Mouse (Mus musculus) kidney, embryonic 14.5 days (tissue): Measurements from ENCODE around the gene Snrnp70. TPM values are rescaled to one million over a fixed set of nuclear protein-coding genes. Genes with fewer than 3 reads are reported as not detected.
"Not testable (repeated sequence)": the region's sequence is repeated elsewhere in the genome, so short reads cannot be mapped to it uniquely, and the experiment has no call there.

Source experiments
- ATAC-seq: fragments of 200-750 bp; cut with Nextera tagmentation; 2 replicates; pipeline ENCODE4 v1.8.0; 2017; ENCODE audit warnings: moderate number of reproducible peaks, mild to moderate bottlenecking, moderate TSS enrichment, moderate library complexity; ENCODE audit not compliant: low FRiP score, low TSS enrichment
- H3K27ac ChIP-seq: fragments of 300-500 bp; sonication (generic); 2 replicates; pipeline ENCODE4 v1.5.1; 2014; ENCODE audit warnings: low read depth, mild to moderate bottlenecking, low read length, moderate library complexity, mixed read lengths
- H3K27me3 ChIP-seq: fragments of 300-500 bp; sonication (generic); 2 replicates; pipeline ENCODE4 v1.6.1; 2014; ENCODE audit warnings: mild to moderate bottlenecking, low read length; ENCODE audit not compliant: control insufficient read depth, insufficient read depth
- H3K36me3 ChIP-seq: fragments of 300-500 bp; sonication (generic); 2 replicates; pipeline ENCODE4 v1.6.1; 2014; ENCODE audit warnings: low read length, mixed read lengths; ENCODE audit not compliant: control insufficient read depth, insufficient read depth
- H3K4me1 ChIP-seq: fragments of 300-500 bp; sonication (generic); 2 replicates; pipeline ENCODE4 v1.6.1; 2014; ENCODE audit warnings: low read length, mixed read lengths; ENCODE audit not compliant: control insufficient read depth, insufficient read depth
- H3K4me2 ChIP-seq: fragments of 300-500 bp; sonication (generic); replicated peaks from 2 replicates; pipeline ENCODE4 v1.6.1; 2014; ENCODE audit warnings: low read depth, mild to moderate bottlenecking, low read length
- H3K4me3 ChIP-seq: fragments of 300-500 bp; sonication (generic); 2 replicates; pipeline ENCODE4 v1.5.1; 2014; ENCODE audit warnings: mild to moderate bottlenecking, low read length
- H3K9ac ChIP-seq: fragments of 300-500 bp; sonication (generic); 2 replicates; pipeline ENCODE4 v1.6.1; 2014; ENCODE audit warnings: low read depth, mild to moderate bottlenecking, low read length, moderate library complexity
- H3K9me3 ChIP-seq: fragments of 300-500 bp; sonication (generic); 2 replicates; pipeline ENCODE4 v1.6.1; 2016; ENCODE audit warnings: low read length; ENCODE audit not compliant: control insufficient read depth
- WGBS: fragments of 180-500 bp; shearing (Covaris S2); extraction: QIAGEN DNeasy Blood & Tissue Kit; methylation state at CpG from one replicate; pipeline ENCODE4 v1.1.7; 2014; 5-methylcytosine and 5-hydroxymethylcytosine counted together
- polyA plus RNA-seq: library from polyadenylated mRNA; unstranded; fragments of >200 nt; fragmentation: Nextera tagmentation; extraction: Ambion mirVana; gene quantifications from 2 replicates; pipeline ENCODE4 v1.2.1, GENCODE M21; 2014

Snrnp70 gene
- polyA plus RNA-seq, 1 experiment from 2014 or later: 100 TPM

DNA sequence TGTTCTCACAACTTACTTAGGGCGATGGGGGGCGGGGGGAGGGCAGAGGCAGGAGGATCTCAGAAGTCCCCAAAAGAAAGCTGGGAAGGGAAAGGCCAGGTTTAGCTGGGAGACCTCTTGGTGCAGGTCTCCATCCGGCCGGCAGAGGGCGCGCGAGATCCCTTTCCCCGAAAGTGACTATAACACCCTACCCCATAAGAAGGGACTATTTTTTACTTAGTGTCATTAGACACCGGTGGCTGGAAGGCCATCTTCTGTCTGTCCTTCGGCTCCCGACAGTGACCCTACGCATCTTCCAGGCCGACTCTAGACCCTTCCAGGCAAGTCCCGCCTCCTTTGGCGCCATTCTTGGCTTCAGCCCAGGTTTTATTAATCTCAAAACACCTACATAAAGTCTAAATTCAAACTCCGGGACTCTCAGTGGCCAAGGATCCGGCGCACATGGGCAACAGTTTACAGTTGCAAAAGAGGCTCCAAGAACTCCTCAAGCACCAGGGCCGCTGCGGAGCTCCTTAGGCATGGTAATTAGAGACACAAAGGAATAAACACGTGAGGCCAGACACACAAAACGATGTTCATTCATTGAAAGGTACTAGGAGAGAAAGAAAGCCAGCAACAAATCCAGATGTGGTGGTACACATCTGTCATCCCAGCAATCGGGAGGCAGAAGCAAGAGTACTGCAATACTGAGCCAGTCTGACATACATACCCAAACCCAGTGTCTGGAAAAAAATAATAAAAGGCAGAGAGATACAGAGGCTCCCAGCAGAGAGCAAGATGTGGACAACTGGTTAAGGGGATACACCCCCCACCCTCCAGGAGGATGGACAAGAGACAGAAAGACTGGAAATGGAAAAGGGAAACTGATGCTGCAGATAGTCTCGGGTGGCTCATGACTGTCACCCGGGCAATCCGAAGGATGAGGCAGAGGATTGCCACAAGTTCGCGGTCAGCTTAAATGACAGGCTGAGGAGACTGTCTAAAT lies 9.8 kb upstream of the Snrnp70 start, which contains the start of gene Kcna7:
Kcna7 (plus strand) TSS at position 563 of the 985 bp plus-strand sequence.
- no peaks in the 10 kb centered on the region for H3K9me3 ChIP-seq
- H3K9ac ChIP-seq: peak within 1 kb of the TSS; percentile 34; the same call in 1 of the 2 replicates
- peaks cover 8% of the 10 kb centered on the region; the same call in 1 of the 2 replicates for H3K4me1 ChIP-seq
- no peak within 1 kb of the TSS for H3K27ac ChIP-seq
- H3K27me3 ChIP-seq: peaks cover 53% of the 10 kb centered on the region
- ATAC-seq: no peak
- H3K36me3 ChIP-seq: no peaks in the 10 kb centered on the region
- WGBS: 14% methylated on average over 28 of the region's 28 CpGs
- peak within 1 kb of the TSS; percentile 52 for H3K4me2 ChIP-seq
- peak within 1 kb of the TSS; percentile 40 for H3K4me3 ChIP-seq

GRCm38 (mm10) chr7:45403532-45404261 lies 8.2 kb upstream of the Snrnp70 start:
- H3K9ac ChIP-seq: no peak overlapping the region
- no peaks in the 10 kb centered on the region for H3K36me3 ChIP-seq
- H3K4me1 ChIP-seq: peaks cover 8% of the 10 kb centered on the region; the same call in 1 of the 2 replicates
- H3K4me2 ChIP-seq: no peak overlapping the region
- H3K9me3 ChIP-seq: no peaks in the 10 kb centered on the region
- 46% methylated on average over 6 of the region's 6 CpGs for WGBS
- H3K27me3 ChIP-seq: peaks cover 37% of the 10 kb centered on the region
- H3K4me3 ChIP-seq: no peak overlapping the region
- H3K27ac ChIP-seq: no peak overlapping the region
- ATAC-seq: no peak

GRCm38 (mm10) chr7:45401521-45402085 lies 6.1 kb upstream of the Snrnp70 start:
- 69% methylated on average over 10 of the region's 10 CpGs for WGBS
- ATAC-seq: no peak
- Histone ChIP-seq H3K27me3 (peaks cover 16% of the 10 kb centered on the region), H3K4me3 (no peak overlapping the region), H3K4me1 (peaks cover 6% of the 10 kb centered on the region; the same call in 1 of the 2 replicates), H3K27ac (no peak overlapping the region), H3K9ac (no peak overlapping the region), H3K4me2 (no peak overlapping the region), H3K9me3 (no peaks in the 10 kb centered on the region), H3K36me3 (no peaks in the 10 kb centered on the region)

GRCm38 (mm10) chr7:45396787-45397186 lies 1.2 kb upstream of the Snrnp70 start:
- no peak for ATAC-seq
- WGBS: 79% methylated on average over 2 of the region's 2 CpGs
- no peaks in the 10 kb centered on the region for H3K27me3 ChIP-seq
- H3K9me3 ChIP-seq: no peaks in the 10 kb centered on the region
- peaks cover 25% of the 10 kb centered on the region for H3K36me3 ChIP-seq
- no peak overlapping the region for H3K4me2 ChIP-seq
- no peak overlapping the region for H3K27ac ChIP-seq
- no peak overlapping the region for H3K4me3 ChIP-seq
- H3K4me1 ChIP-seq: peaks cover 14% of the 10 kb centered on the region
- no peak overlapping the region for H3K9ac ChIP-seq

DNA sequence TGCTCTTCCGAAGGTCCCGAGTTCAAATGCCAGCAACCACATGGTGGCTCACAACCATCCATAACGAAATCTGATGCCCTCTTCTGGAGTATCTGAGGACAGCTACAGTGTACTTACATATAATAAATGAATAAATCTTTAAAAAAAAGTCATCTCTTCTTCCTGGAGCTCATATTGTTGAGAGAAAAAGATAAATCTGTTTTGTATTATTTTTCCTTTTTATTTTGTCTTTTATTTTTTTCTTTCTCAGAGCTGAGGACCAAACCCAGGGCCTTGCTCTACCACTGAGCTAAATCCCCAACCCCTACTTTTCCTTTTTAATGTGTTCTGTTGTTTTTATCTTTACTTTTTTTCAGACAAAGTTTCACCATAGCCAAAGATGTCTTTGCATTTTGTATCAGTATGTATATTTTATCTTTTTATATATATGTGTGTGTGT lies 814 bp upstream of the Snrnp70 start:
- H3K9ac ChIP-seq, ATAC-seq: not testable (repeated sequence)
- 3% methylated on average over 3 of the region's 3 CpGs for WGBS

DNA sequence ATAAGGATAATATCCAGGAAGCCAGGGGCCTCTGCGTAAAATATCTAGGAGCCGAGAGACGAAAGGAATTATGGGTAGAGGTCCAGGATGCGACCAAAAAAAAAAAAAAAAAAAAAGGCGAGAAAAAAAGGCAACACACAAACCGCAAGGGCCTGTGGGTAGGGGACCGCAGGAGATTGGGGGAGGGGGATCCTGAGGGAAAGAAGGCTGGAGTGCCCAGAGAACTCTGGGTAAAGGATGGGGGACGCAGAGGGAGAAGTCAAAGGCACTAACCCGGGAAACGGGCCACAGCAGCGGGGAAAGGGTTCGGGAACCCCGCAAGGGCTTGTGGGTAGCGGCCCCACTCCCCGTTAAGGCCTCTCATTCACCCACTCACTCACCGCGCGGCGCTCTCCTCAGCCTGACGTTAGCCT lies 407 bp downstream of the Snrnp70 start:
- Histone ChIP-seq H3K36me3 (peaks cover 40% of the 10 kb centered on the region), H3K4me2 (peak overlapping the region; percentile 73), H3K9ac (peak overlapping the region; percentile 82), H3K4me3 (peak overlapping the region; percentile 61), H3K4me1 (peaks cover 14% of the 10 kb centered on the region), H3K9me3 (no peaks in the 10 kb centered on the region), H3K27me3 (no peaks in the 10 kb centered on the region), H3K27ac (peak overlapping the region; percentile 77)
- WGBS: 0% methylated on average over 19 of the region's 20 CpGs
- ATAC-seq: peak; percentile 79

More for the DNA sequence above, 814 bp upstream of the Snrnp70 start:
- H3K9me3 ChIP-seq, H3K27ac ChIP-seq, H3K27me3 ChIP-seq: not testable (repeated sequence)
- peak overlapping the region; percentile 55 for H3K4me2 ChIP-seq
- H3K36me3 ChIP-seq: peaks cover 29% of the 10 kb centered on the region
- peak overlapping the region; percentile 46 for H3K4me3 ChIP-seq
- H3K4me1 ChIP-seq: peaks cover 14% of the 10 kb centered on the region

DNA sequence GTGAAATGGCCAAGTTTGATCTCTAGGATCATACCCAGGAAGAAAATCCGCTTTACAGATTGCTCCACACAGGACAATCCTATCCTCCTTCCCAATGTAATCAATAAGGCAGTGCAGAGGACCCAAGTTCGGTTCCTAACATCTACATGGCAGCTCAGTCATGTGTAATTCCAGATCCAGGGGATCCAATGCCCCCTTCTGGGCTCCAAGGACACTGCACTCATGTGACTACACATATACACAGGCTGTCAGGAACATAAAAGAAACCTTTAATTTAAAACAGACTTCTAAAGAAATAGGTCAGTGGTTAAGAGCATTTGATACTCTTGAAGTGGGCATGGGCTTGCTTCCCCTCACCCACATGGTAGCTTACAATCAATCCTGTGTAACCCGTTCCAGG lies 9.5 kb downstream of the Snrnp70 start:
- Histone ChIP-seq H3K27me3 (no peaks in the 10 kb centered on the region), H3K4me3 (no peak overlapping the region), H3K27ac (no peak overlapping the region), H3K9ac (no peak overlapping the region), H3K9me3 (no peaks in the 10 kb centered on the region), H3K36me3 (peaks cover 98% of the 10 kb centered on the region), H3K4me1 (no peaks in the 10 kb centered on the region), H3K4me2 (no peak overlapping the region)
- whole genome bisulfite sequencing: 88% methylated on average over 3 of the region's 3 CpGs
- ATAC-seq: no peak

DNA sequence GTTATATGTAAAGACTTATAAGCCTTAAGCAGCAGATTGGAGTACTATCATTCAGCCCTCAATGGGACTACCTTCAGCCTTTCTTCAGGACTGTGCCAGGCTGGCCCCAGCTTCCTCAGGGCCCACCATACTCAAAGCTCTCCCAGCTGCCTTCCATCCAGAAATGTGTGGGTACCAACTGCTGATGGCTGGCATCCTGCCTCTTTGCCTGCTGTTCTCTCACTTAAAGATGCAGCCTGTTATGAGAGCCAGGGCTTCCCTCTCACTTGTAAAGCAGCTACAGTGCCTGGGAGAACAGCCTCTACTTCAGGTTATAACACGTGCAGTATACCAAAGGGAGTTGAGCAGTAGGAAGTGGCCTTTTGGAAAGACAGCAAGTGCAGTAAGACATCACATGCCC lies 19.5 kb downstream of the Snrnp70 start:
- 0 out of 2 replicates have a peak, but pooled peaks cover under 1% of the 10 kb centered on the region for H3K4me1 ChIP-seq
- H3K36me3 ChIP-seq: peaks cover 85% of the 10 kb centered on the region
- no peak overlapping the region for H3K9ac ChIP-seq
- H3K27me3 ChIP-seq: no peaks in the 10 kb centered on the region
- no peak overlapping the region for H3K4me2 ChIP-seq
- no peak overlapping the region for H3K27ac ChIP-seq
- 97% methylated on average over 1 of the region's 1 CpGs for WGBS
- H3K9me3 ChIP-seq: no peaks in the 10 kb centered on the region
- H3K4me3 ChIP-seq: no peak overlapping the region
- ATAC-seq: no peak
